Mouse (Mus musculus) heart, adult 8-10 months (tissue): Measurements from ENCODE around the gene Coq7. TPM values are rescaled to one million over a fixed set of nuclear protein-coding genes. Genes with fewer than 3 reads are reported as not detected.

Experiments used
- DNase-seq: peaks from one replicate; pipeline ENCODE4 v3.0.0; 2022; ENCODE audit warnings: low spot score
- total RNA-seq, 4 experiments: library from RNA; stranded (reverse); gene quantifications; 2 replicates each; pipeline ENCODE4 v1.2.4; 2022

Coq7 gene
- 100 to 1,000 TPM; 124 to 136 (median 130) TPM for total RNA-seq

- peak; percentile 98 for DNase-seq
Observed at GRCm38 (mm10) chr7:118533178-118533578, at the start of gene Coq7. Coq7 (minus strand) TSS chr7:118533356.

GRCm38 (mm10) chr7:118579938-118580337 lies 46.8 kb upstream of the Coq7 start:
- no peak for DNase-seq

- DNase-seq: no peak
Observed at GRCm38 (mm10) chr7:118578269-118578668, 45.1 kb upstream of the Coq7 start.

- no peak for DNase-seq
Observed at GRCm38 (mm10) chr7:118572039-118572438, 38.9 kb upstream of the Coq7 start.

- no peak for DNase-seq
Observed at GRCm38 (mm10) chr7:118571350-118571749, 38.2 kb upstream of the Coq7 start.

- no peak for DNase-seq
Observed at GRCm38 (mm10) chr7:118569121-118569543, 36.0 kb upstream of the Coq7 start.

- no peak for DNase-seq
Observed at GRCm38 (mm10) chr7:118554290-118554689, 21.1 kb upstream of the Coq7 start.

GRCm38 (mm10) chr7:118553881-118554280 lies 20.7 kb upstream of the Coq7 start:
- DNase-seq: no peak

GRCm38 (mm10) chr7:118547451-118547850 lies 14.3 kb upstream of the Coq7 start:
- no peak for DNase-seq

- DNase-seq: no peak
Observed at GRCm38 (mm10) chr7:118544128-118544527, 11.0 kb upstream of the Coq7 start.

- DNase-seq: no peak
Observed at GRCm38 (mm10) chr7:118535076-118535475, 1.9 kb upstream of the Coq7 start.

- no peak for DNase-seq
Observed at GRCm38 (mm10) chr7:118534326-118534725, 1.2 kb upstream of the Coq7 start.

- DNase-seq: peak; percentile 99
Observed at GRCm38 (mm10) chr7:118532519-118533177, 508 bp downstream of the Coq7 start.

GRCm38 (mm10) chr7:118526967-118527366 lies 6.2 kb downstream of the Coq7 start:
- DNase-seq: no peak

- no peak for DNase-seq
Observed at GRCm38 (mm10) chr7:118522077-118522476, 11.1 kb downstream of the Coq7 start.

- no peak for DNase-seq
Observed at GRCm38 (mm10) chr7:118519661-118520060, 13.5 kb downstream of the Coq7 start.

- DNase-seq: peak; percentile 66
Observed at GRCm38 (mm10) chr7:118518687-118519086, 14.5 kb downstream of the Coq7 start.

GRCm38 (mm10) chr7:118517819-118518218 lies 15.3 kb downstream of the Coq7 start:
- no peak for DNase-seq

- DNase-seq: no peak
Observed at GRCm38 (mm10) chr7:118508556-118508955, 24.6 kb downstream of the Coq7 start.

GRCm38 (mm10) chr7:118503844-118504243 lies 29.3 kb downstream of the Coq7 start:
- DNase-seq: no peak

- DNase-seq: no peak
Observed at GRCm38 (mm10) chr7:118502333-118502732, 30.8 kb downstream of the Coq7 start.

GRCm38 (mm10) chr7:118499784-118500435 lies 33.2 kb downstream of the Coq7 start:
- no peak for DNase-seq
